Mouse (Mus musculus): ENCODE data around the gene Rftn1. TPM values are rescaled to one million over a fixed set of nuclear protein-coding genes. Genes with fewer than 3 reads are reported as not detected.

The Rftn1 gene
- total and polyA plus RNA-seq, 3 experiments, result 52.5 to 80.6 (median 60.5) TPM

GRCm38 (mm10) chr17:50063832-50064627 lies 126.4 kb downstream of the Rftn1 start:
- dilution Hi-C loops (cut with MboI; ENCODE audit: extremely low pct_ligation_motif_present, extremely low pct_unique_long_range_greater_than_20kb, low sequenced_read_pairs), result no loop called here
- Histone ChIP-seq H3K4me3 (replicated peaks in 1 of 3; ENCODE audit: low read depth in 2 of 3, low read length in 2 of 3, poor library complexity in 1 of 3) (no peak overlapping the region), H3K36me3 (replicated peaks in 1 of 2; ENCODE audit: control insufficient read depth in 1 of 2, insufficient read depth in 1 of 2, low read length in 1 of 2) (peaks cover 0 to 9% of the 10 kb centered on the region in 2 experiments), H3K79me2 (replicated peaks; ENCODE audit: control insufficient read depth, extremely low read depth, insufficient read depth, poor library complexity, severe bottlenecking) (no peaks in the 10 kb centered on the region), H3K9ac (ENCODE audit: insufficient read depth, low read depth) (no peak overlapping the region), H3K4me1 (ENCODE audit: control insufficient read depth in 1 of 2, insufficient read depth in 2 of 2) (peaks cover 15 to 49% of the 10 kb centered on the region in 2 experiments), H3K27ac (ENCODE audit: insufficient read depth, low read depth) (no peak overlapping the region), H3K4me2 (ENCODE audit: insufficient read depth, low read depth, poor library complexity, severe bottlenecking) (no peak overlapping the region), H3K27me3 (replicated peaks) (no peaks in the 10 kb centered on the region), H3K9me3 (replicated peaks; ENCODE audit: low read length) (no peaks in the 10 kb centered on the region)
- in situ Hi-C loops (cut with MboI; ENCODE audit: low pct_ligation_motif_present, low pct_unique_long_range_greater_than_20kb, low sequenced_read_pairs), result no loop called here
- TF ChIP-seq USF1 (IDR thresholded peaks at IDR 0.05; ENCODE audit: low read depth, low read length), result no peak
- no peak for TF ChIP-seq RAD21 (IDR thresholded peaks at IDR 0.05; ENCODE audit: low read depth, low read length)
- no peak for TF ChIP-seq MAZ (IDR thresholded peaks at IDR 0.05; ENCODE audit: low read depth, low read length)
- no peak for TF ChIP-seq ZKSCAN1 (IDR thresholded peaks at IDR 0.05; ENCODE audit: borderline replicate concordance, low read depth, low read length)
- no peak for TF ChIP-seq MYC (IDR thresholded peaks at IDR 0.05; ENCODE audit: low read depth, low read length)
- no peak for TF ChIP-seq HCFC1 (IDR thresholded peaks at IDR 0.05; ENCODE audit: low read depth, low read length)
- no peak for TF ChIP-seq ZNF384 (IDR thresholded peaks at IDR 0.05; ENCODE audit: low read depth, low read length)
- TF ChIP-seq EP300 (IDR thresholded peaks at IDR 0.05; ENCODE audit: low read length), result no peak
- TF ChIP-seq BHLHE40 (IDR thresholded peaks at IDR 0.05; ENCODE audit: low read depth, low read length), result no peak
- no peak for TF ChIP-seq RCOR1 (conservative IDR thresholded peaks at IDR 0.05; ENCODE audit: low read depth, low read length)
- TF ChIP-seq MXI1 (IDR thresholded peaks at IDR 0.05; ENCODE audit: low read depth, low read length), result no peak
- no peak for DNase-seq (ENCODE audit: extremely low read depth)

GRCm38 (mm10) chr17:50062649-50063048 lies 127.8 kb downstream of the Rftn1 start:
- no peak overlapping the region for H3K9ac ChIP-seq (ENCODE audit: insufficient read depth, low read depth)
- no peaks in the 10 kb centered on the region for H3K79me2 ChIP-seq (replicated peaks; ENCODE audit: control insufficient read depth, extremely low read depth, insufficient read depth, poor library complexity, severe bottlenecking)
- H3K9me3 ChIP-seq (replicated peaks; ENCODE audit: low read length), result no peaks in the 10 kb centered on the region
- H3K27ac ChIP-seq (ENCODE audit: insufficient read depth, low read depth), result no peak overlapping the region
- H3K27me3 ChIP-seq (replicated peaks), result no peaks in the 10 kb centered on the region
- dilution Hi-C loops (cut with MboI; ENCODE audit: extremely low pct_ligation_motif_present, extremely low pct_unique_long_range_greater_than_20kb, low sequenced_read_pairs) (no loop called here), in situ Hi-C loops (cut with MboI; ENCODE audit: low pct_ligation_motif_present, low pct_unique_long_range_greater_than_20kb, low sequenced_read_pairs) (no loop called here)
- no peak overlapping the region for H3K4me2 ChIP-seq (ENCODE audit: insufficient read depth, low read depth, poor library complexity, severe bottlenecking)
- H3K4me1 ChIP-seq (ENCODE audit: control insufficient read depth in 1 of 2, insufficient read depth in 2 of 2), result peaks cover 12 to 48% of the 10 kb centered on the region in 2 experiments
- no peak for DNase-seq (ENCODE audit: extremely low read depth)
- no peak overlapping the region for H3K4me3 ChIP-seq (replicated peaks in 1 of 3; ENCODE audit: low read depth in 2 of 3, low read length in 2 of 3, poor library complexity in 1 of 3)
- peaks cover 0 to 16% of the 10 kb centered on the region in 2 experiments for H3K36me3 ChIP-seq (replicated peaks in 1 of 2; ENCODE audit: control insufficient read depth in 1 of 2, insufficient read depth in 1 of 2, low read length in 1 of 2)
- no peak for TF ChIP-seq TBP (conservative IDR thresholded peaks at IDR 0.05; ENCODE audit: low read depth, low read length)
- peak; percentile 19; the same call in 1 of the 2 replicates for TF ChIP-seq POLR2A (IDR thresholded peaks at IDR 0.05; ENCODE audit: low read depth, low read length)

GRCm38 (mm10) chr17:50061446-50061845 lies 129.0 kb downstream of the Rftn1 start:
- Histone ChIP-seq H3K36me3 (replicated peaks in 1 of 2; ENCODE audit: control insufficient read depth in 1 of 2, insufficient read depth in 1 of 2, low read length in 1 of 2) (peaks cover 0 to 21% of the 10 kb centered on the region in 2 experiments), H3K4me1 (ENCODE audit: control insufficient read depth in 1 of 2, insufficient read depth in 2 of 2) (peaks cover 12 to 45% of the 10 kb centered on the region in 2 experiments), H3K4me3 (replicated peaks in 1 of 3; ENCODE audit: low read depth in 2 of 3, low read length in 2 of 3, poor library complexity in 1 of 3) (no peak overlapping the region), H3K27ac (ENCODE audit: insufficient read depth, low read depth) (no peak overlapping the region), H3K79me2 (replicated peaks; ENCODE audit: control insufficient read depth, extremely low read depth, insufficient read depth, poor library complexity, severe bottlenecking) (no peaks in the 10 kb centered on the region), H3K27me3 (replicated peaks) (no peaks in the 10 kb centered on the region), H3K9me3 (replicated peaks; ENCODE audit: low read length) (no peaks in the 10 kb centered on the region), H3K9ac (ENCODE audit: insufficient read depth, low read depth) (no peak overlapping the region), H3K4me2 (ENCODE audit: insufficient read depth, low read depth, poor library complexity, severe bottlenecking) (no peak overlapping the region)
- dilution Hi-C loops (cut with MboI; ENCODE audit: extremely low pct_ligation_motif_present, extremely low pct_unique_long_range_greater_than_20kb, low sequenced_read_pairs) (no loop called here), in situ Hi-C loops (cut with MboI; ENCODE audit: low pct_ligation_motif_present, low pct_unique_long_range_greater_than_20kb, low sequenced_read_pairs) (no loop called here)
- TF ChIP-seq ZMIZ1 (IDR thresholded peaks at IDR 0.05; ENCODE audit: low read depth, low read length), result 0 out of 2 replicates have a peak, but pooled peaks have one; percentile 32
- TF ChIP-seq MXI1 (IDR thresholded peaks at IDR 0.05; ENCODE audit: low read depth, low read length), result no peak
- DNase-seq (ENCODE audit: extremely low read depth), result no peak
